Mouse (Mus musculus): Measurements from ENCODE around the gene Oosp3. TPM values are rescaled to one million over a fixed set of nuclear protein-coding genes. Genes with fewer than 3 reads are reported as not detected.

Gene Oosp3
- total RNA-seq, 1 experiment from 2014 or later: not detected

Other genes with a start within 250 kb of the Oosp3 start
- 34.3 and 38.1 TPM in 2 replicates for gene Ms4a6c, start 227.7 kb upstream of the Oosp3 start, total RNA-seq (2017)
- gene Gm8369, start 211.1 kb upstream of the Oosp3 start, total RNA-seq (2017): 335 and 348 TPM in 2 replicates
- gene Ms4a6b, start 180.5 kb upstream of the Oosp3 start, total RNA-seq (2017): 108 and 112 TPM in 2 replicates
- gene Ms4a4d, start 160.3 kb upstream of the Oosp3 start, total RNA-seq (2017): 0.58 TPM in 1 of 2 replicates, not detected in the other
- gene Ms4a6d, start 92.2 kb upstream of the Oosp3 start, total RNA-seq (2017): 3.6 and 7.6 TPM in 2 replicates
- gene Ms4a2, start 73.3 kb upstream of the Oosp3 start, total RNA-seq (2017): 1.4 and 5.6 TPM in 2 replicates
- gene Ms4a3, start 56.2 kb upstream of the Oosp3 start, total RNA-seq (2017): not detected in 2 replicates
- not detected in 2 replicates for gene Oosp2, start 36.5 kb upstream of the Oosp3 start, total RNA-seq (2017)
- not detected in 2 replicates for gene Oosp1, start 5.9 kb upstream of the Oosp3 start, total RNA-seq (2017)
- not detected in 2 replicates for gene Gif, start 50.5 kb downstream of the Oosp3 start, total RNA-seq (2017)
- 23.6 and 24.1 TPM in 2 replicates for gene Mrpl16, start 73.3 kb downstream of the Oosp3 start, total RNA-seq (2017)
- gene Stx3, start 122.3 kb downstream of the Oosp3 start, total RNA-seq (2017): 3.3 and 4.4 TPM in 2 replicates
- not detected in 2 replicates for gene Olfr1417, start 142.2 kb downstream of the Oosp3 start, total RNA-seq (2017)
- not detected in 2 replicates for gene Olfr1418, start 164.0 kb downstream of the Oosp3 start, total RNA-seq (2017)
- gene Olfr1419, start 178.1 kb downstream of the Oosp3 start, total RNA-seq (2017): not detected in 2 replicates
- gene Olfr1420, start 189.5 kb downstream of the Oosp3 start, total RNA-seq (2017): not detected in 2 replicates
- gene Patl1, start 215.3 kb downstream of the Oosp3 start, total RNA-seq (2017): 21.1 and 21.9 TPM in 2 replicates

Data from neutrophil, adult 5-6 weeks (primary cell).